Mouse (Mus musculus) lung, postnatal 36 days (tissue): ENCODE data around the gene S100pbp.

Experiments used
- DNase-seq: peaks from one replicate; pipeline ENCODE4 v3.0.0; 2022; ENCODE audit warnings: mixed read lengths

Gene S100pbp

GRCm38 (mm10) chr4:129189542-129190519, at the start of gene S100pbp, which contains the start of gene Yars:
Gene S100pbp, minus strand, starts transcription at chr4:129189727.
Gene Yars, plus strand, starts transcription at chr4:129189760.
- peak; percentile 99 for DNase-seq

- DNase-seq: peak; percentile 75
Observed at GRCm38 (mm10) chr4:129239075-129239474, 49.5 kb upstream of the S100pbp start.

GRCm38 (mm10) chr4:129238579-129239016, 49.1 kb upstream of the S100pbp start:
- DNase-seq: no peak

GRCm38 (mm10) chr4:129237843-129238441, 48.4 kb upstream of the S100pbp start:
- DNase-seq: no peak

- peak; percentile 34 for DNase-seq
Observed at GRCm38 (mm10) chr4:129236236-129236813, 46.8 kb upstream of the S100pbp start.

- no peak for DNase-seq
Observed at GRCm38 (mm10) chr4:129235147-129235546, 45.6 kb upstream of the S100pbp start.

GRCm38 (mm10) chr4:129234488-129234887, 45.0 kb upstream of the S100pbp start:
- peak; percentile 70 for DNase-seq

- DNase-seq: no peak
Observed at GRCm38 (mm10) chr4:129232561-129233360, 43.2 kb upstream of the S100pbp start.

- DNase-seq: peak; percentile 82
Observed at GRCm38 (mm10) chr4:129231594-129232450, 42.3 kb upstream of the S100pbp start.

- DNase-seq: no peak
Observed at GRCm38 (mm10) chr4:129230926-129231325, 41.4 kb upstream of the S100pbp start.

GRCm38 (mm10) chr4:129227985-129228381, 38.5 kb upstream of the S100pbp start:
- no peak for DNase-seq

- DNase-seq: no peak
Observed at GRCm38 (mm10) chr4:129227170-129227984, 37.9 kb upstream of the S100pbp start.

GRCm38 (mm10) chr4:129226441-129226963, 37.0 kb upstream of the S100pbp start:
- DNase-seq: peak; percentile 49

GRCm38 (mm10) chr4:129225315-129225714, 35.8 kb upstream of the S100pbp start:
- DNase-seq: no peak

GRCm38 (mm10) chr4:129223421-129224281, 34.1 kb upstream of the S100pbp start:
- no peak for DNase-seq

- DNase-seq: no peak
Observed at GRCm38 (mm10) chr4:129222019-129222925, 32.7 kb upstream of the S100pbp start.

GRCm38 (mm10) chr4:129221097-129222010, 31.8 kb upstream of the S100pbp start:
- no peak for DNase-seq
